Mouse (Mus musculus): ENCODE results near the gene Mfrp.

The Mfrp gene

DNA sequence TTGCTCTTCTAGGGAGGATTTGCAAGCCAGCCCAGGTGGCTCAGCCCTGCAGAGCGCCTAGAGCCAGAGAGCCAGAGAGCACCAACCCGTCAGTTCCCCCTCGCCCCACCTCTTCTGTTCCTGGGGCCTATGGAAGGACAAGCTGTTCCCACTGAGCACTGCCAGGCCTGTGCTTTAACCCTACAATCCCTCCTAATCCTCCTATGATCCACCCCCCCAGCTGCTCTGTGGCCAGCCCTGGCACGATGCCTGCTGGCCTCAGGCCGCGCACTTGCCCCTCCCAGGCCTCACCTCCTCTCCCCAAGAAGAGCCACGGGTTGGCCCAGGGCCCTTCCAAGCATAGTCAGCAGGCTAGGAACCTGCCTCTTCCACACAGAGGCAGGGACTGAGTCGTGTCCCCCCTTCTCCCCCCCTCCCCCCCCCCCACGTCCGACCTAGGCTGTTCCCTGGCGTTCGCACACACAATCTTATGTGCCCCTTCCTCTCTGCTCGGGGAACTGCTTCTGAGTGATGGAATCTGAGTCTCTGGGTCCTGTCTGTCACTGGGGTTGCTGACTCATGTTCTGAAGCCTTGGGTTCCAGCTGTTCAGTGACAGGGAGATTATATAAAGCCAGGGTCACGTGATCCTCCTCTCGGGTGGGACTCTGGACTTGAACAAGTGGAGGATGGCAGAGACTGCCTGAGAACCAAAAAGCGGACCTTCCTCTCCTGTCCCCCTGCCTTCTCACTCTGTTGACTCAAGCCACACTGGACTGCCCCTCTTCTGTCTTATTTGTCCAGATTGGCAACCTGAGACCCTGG lies 22.4 kb upstream of the Mfrp start:
- peak; percentile 82 for DNase-seq (ENCODE audit: low spot score)

- no peak for DNase-seq (ENCODE audit: low spot score)
Measured at GRCm38 (mm10) chr9:44079997-44080780, 21.3 kb upstream of the Mfrp start.

DNA sequence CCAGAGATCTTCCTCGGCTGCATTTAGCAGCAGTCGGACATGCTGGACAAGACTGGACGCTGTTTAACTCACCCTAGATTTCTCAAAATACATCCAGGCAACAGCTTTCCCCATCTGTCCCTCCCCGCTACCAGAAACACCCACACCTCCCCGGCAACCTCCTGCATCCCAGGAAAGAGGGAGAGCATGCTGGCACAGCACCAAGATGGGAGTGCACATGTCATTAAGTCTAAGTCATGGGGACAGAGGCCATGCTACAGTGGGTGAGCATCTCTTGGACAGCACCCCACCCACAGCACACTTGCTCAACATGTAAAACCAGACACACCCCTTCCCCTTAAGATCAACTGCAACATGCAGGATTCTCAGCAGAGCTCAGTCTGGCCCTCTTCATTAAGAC lies 20.6 kb upstream of the Mfrp start:
- peak; percentile 48 for DNase-seq (ENCODE audit: low spot score)

GRCm38 (mm10) chr9:44081581-44081980 lies 19.9 kb upstream of the Mfrp start:
- no peak for DNase-seq (ENCODE audit: low spot score)

GRCm38 (mm10) chr9:44082266-44082665 lies 19.3 kb upstream of the Mfrp start:
- no peak for DNase-seq (ENCODE audit: low spot score)

- DNase-seq (ENCODE audit: low spot score): no peak
Measured at GRCm38 (mm10) chr9:44083392-44084121, 18.0 kb upstream of the Mfrp start.

GRCm38 (mm10) chr9:44084236-44084635 lies 17.3 kb upstream of the Mfrp start:
- DNase-seq (ENCODE audit: low spot score): no peak

DNA sequence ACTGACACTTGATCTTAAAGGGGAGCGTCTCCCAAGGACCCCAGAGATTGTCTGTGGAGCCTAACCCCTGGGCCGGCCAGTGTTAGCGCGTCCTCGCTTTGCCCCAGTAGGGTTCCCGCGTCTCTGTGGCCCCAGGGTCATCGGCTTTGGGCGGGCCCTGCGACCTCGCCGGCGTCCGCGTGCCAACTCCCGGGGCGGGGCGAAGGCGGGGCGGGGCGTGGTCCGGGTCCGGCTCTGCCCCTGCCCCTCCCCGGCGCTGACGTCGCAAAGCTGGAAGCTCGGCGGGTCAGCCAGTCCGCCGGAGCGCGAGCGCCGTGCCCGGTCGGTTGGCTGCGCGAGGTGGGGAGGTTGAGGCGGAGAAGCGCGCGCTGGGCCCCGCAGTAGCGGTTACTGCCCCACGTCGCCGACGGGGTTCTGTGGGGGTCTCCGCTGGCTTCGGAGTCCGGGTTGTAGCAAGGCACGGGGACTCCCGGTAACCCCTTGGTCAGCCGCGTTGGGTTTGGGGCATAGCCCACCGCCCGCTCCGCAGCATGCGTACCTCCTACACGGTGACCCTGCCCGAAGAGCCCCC lies 16.8 kb upstream of the Mfrp start:
- DNase-seq (ENCODE audit: low spot score): peak; percentile 89

DNA sequence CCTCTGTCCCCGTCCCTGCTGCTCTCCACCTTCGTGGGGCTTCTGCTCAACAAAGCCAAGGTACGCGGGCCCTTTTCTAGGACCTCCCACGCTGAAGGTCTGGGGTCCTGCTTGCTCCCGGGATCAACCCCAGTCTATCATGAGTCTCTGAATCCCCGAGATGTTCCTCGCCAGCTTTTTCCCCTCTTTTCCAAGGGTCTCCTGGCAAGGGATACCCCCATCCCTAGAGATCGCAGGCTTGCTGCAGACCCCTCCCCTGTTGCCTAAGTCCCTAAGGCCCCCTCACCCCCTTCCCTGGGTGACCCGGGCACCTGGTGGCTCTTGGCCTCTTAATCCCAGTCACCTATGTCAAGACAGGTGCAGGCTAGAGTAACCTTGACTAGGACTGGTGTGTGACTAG lies 16.3 kb upstream of the Mfrp start:
- DNase-seq (ENCODE audit: low spot score): no peak

DNA sequence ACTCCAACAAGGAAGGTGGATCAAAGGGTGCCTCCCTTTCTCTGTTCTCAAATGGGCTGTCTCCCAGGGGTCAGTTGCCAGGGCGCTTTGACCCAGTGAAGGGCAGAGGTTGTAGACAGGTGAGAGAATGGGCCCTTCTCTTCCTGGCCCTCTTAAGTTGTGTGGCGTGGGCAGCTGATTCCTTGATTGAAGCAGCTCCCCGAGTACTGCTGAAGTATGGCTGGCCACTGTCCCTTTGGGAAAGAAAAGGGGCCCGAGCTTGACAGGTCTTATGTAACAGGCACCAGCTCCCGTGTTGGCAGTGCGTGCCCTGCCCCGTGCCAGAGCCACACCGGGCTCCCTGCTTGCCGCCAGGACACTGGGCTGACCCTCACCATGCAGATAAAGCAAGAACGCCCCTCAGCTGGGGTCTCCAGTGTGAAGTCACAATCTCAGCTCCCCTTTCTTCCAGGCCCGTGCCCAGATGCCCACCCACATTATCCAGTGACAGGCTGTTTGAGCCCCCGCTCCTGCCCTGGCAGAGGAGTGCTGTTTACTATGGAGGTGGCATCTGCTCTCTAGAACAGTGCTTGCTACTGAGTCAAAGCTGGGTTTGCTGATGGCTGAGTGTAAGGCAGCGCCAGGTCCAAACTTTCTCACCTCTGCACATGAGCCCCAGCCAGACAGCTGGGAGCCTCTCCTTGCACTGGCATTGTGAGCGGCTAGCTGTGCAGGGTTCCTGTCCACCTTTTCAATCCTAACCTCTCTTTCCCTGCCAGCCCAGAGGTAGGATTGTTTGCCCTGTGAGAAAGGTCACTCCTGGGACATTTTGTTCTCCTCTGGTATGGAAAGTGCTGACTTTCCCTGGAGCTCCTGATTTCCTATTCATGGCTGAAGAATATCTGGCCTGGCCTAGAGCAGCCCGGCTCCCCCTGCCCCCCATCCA lies 15.5 kb upstream of the Mfrp start:
- no peak for DNase-seq (ENCODE audit: low spot score)

DNA sequence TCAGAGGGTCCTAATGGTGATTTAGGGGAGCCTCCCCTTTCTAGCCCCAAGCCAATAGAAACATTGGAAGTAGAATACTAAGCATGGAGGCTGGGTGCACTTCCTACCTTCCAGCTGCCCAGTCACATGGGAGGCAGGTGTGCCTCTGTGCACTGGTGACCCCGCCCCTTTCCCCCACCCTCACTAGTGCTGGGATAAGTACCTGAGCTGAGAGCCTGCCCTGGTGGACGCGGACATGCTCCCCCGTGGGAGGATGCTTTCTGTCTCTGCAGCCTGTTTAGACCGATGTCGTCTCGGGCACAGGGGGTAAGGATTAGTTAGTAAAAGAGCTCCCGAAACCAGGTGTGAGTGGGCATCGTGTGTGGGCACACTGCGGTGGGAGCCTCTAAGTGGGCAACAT lies 14.6 kb upstream of the Mfrp start:
- DNase-seq (ENCODE audit: low spot score): no peak

DNA sequence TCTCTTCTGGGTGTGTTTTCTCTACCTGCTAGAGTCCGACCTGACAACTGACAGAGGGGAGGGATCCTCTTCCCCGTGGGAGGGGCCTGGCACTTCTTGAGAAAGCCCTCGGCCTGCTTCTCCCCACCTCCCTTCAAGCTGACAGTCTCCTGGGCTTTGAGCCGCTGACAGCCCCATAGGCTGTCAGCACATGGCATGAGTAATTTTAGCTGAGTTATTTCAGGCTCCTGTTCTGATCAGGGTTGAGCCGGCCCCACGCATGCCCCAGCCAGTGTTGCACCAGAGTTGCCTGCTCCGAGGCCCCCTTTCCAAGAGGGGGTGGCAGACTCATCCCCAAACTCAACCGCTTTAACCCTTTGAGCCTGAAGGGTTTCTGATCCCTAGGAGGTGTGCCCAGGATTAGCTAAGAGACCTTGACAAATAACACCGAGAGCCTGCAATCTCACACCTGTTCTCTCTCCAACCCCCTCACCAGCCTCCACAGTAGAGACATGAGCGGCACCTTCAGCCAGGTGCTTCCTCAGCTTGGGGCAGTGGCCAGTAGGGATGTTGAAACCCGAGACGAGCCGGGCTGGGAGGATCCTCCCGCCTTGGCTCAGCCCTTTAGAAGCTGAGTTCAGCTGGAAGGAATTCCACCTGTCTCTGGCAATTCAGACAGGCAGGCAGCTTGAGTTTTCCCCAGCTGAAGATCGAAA lies 13.6 kb upstream of the Mfrp start:
- DNase-seq (ENCODE audit: low spot score): no peak

DNA sequence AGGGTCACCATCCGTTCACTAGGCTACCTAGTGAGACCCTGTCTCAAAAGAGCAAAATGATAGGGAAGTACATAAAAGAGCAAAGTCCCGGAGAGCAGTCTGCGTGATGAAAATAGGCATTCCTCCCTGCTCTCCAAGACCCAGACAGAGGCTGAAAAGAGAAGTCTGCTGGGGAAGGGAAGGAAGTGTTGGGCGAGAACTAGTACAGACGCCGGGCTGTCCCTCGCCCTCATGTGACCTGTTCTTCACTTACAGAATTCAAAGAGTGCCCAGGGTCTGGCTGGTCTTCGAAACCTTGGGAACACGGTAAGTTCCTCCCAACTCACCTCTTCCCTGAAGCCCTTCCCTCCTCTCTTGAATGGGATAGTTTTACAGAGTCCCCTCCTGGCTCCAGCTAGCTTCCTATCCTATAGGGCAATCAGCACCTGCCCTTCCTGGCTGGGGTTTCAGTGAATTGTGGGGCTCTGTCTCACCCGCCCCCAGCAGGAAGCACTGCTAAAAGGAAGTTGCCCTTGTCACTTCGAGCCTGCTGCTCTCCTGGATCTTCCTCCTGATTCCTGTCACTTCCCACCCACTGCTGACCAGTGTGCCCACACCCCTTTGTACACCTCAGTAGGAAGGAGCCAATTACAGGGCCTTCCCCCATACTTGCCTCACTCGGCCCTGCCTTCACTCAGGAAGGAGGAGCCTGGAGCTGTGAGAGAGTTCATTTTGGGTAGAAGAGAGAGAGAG lies 12.5 kb upstream of the Mfrp start:
- no peak for DNase-seq (ENCODE audit: low spot score)

DNA sequence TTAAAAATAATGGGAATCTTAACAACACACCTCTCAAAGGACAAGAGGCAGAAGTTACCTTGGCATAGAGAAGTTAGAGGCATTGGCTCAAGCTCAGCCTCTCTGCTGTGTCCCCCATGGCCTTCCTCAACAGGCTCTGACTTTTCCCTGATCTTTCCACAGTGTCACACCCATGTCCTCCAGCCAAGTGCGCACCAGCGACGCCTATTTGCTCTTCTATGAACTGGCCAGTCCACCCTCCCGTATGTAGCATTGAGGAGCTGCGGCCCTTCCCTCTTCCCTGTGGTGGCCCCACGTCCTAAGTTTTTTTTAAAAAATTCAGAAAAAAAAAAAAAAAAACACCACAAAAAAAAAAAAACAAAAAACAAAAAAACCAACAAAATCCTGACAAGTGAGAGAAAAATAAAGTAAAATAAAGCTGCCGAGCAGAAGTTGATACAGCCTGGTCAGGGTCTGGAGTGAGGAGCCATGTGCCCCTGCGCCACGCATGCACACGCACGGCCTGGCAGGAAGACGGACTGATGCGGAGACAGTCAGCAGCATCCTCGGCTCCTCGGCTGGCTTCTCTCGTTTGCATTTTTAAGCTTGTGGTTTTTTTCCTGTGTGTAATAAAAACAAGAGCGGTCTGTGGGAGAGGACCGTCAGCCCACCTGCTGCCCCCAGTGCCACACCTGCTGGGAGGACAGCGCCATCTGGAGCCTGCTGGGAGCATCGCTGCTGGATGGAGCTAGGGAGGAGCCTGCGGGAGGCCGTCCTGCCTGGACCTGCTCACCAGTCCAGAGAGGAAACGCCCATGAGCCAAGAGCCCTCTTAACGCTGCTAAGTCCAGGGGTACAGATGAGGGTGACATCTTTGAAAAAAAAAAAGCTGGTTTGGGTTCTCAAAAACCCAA lies 7.7 kb upstream of the Mfrp start:
- peak; percentile 66 for DNase-seq (ENCODE audit: low spot score)

GRCm38 (mm10) chr9:44094737-44095136 lies 6.8 kb upstream of the Mfrp start:
- DNase-seq (ENCODE audit: low spot score): no peak

DNA sequence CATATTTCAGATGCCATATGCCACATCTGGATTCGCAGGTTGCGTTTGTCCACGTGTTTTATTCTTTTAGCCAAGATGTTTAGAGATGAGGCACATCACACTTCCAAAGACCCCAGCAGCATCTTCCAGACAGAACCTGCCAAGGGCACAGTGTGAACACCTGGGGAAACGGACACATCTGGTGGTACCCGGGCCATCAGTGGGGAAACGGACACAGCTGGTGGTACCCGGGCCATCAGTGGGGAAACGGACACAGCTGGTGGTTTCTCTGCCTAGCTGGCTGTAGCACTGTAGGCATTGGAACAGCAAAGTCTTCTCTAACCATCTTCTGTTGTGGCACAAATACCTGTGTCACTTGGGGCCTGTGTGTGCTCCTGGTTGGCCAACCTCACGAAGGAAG lies 5.7 kb upstream of the Mfrp start:
- no peak for DNase-seq (ENCODE audit: low spot score)

- DNase-seq (ENCODE audit: low spot score): no peak
Measured at GRCm38 (mm10) chr9:44096536-44096935, 5.0 kb upstream of the Mfrp start.

DNA sequence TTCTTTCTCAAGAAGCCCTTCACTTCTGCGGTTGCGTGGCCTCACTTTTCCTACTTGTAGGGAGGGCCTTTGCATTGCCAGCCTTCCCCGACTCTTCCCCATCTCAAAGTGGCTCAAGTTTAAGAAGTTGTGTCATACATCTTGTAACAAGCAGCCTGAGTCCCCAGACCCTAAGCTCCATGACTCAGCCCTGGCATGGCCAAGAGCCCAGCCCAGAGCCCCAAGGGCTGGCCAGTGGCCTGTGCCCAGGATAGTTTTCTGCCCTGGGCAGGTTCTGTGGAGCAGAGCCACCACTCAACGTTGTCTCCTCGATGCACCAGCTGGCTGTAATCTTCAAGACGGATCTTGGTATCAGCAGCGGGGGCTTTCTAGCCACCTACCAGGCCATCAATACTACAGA lies 3.4 kb downstream of the Mfrp start:
- DNase-seq (ENCODE audit: low spot score): no peak

DNA sequence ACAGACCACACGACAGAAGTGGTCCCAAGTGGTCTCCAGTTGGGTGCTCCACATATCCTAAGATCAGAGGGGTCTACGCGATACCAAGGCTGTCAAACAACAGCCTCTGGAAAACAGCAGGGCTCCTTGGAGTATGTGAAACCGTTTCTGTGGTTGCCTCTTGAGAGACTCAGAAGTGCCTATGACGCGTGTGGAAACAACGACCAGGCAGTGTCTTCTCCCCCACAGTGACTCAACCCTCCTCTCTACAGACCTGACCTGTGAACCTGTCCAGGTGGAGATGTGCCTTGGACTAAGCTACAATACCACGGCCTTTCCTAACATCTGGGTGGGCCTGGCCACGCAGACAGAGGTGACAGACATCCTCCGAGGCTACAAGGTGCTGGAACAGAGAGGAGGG lies 4.3 kb downstream of the Mfrp start:
- no peak for DNase-seq (ENCODE audit: low spot score)

Data from ovary, postnatal 14 days (tissue).